Comparison of ENCODE assay signal across 7 mouse cellular contexts in genomic region chr3:95856115-95856514, GRCm38 (mm10). TPM values are rescaled to one million over a fixed set of nuclear protein-coding genes. Genes with fewer than 3 reads are reported as not detected.
DNase-seq lines count a peak whose midpoint lies in the region; ATAC-seq lines count a peak whose summit lies in the region.

No protein-coding gene starts in this region.

- H3K9me3 ChIP-seq in limb, embryonic 15.5 days, result no peaks in the 10 kb centered on the region
- no peaks in the 10 kb centered on the region for H3K9me3 ChIP-seq in stomach, embryonic 16.5 days (replicated peaks; ENCODE audit: control insufficient read depth, low read length)

- intact Hi-C loops in left cerebral cortex, postnatal 14 days (cut with DNase I), result no loop called here

- 20% methylated on average over 7 of the region's 7 CpGs for WGBS in limb, embryonic 15.5 days
- WGBS in stomach, embryonic 16.5 days, result 22% methylated on average over 7 of the region's 7 CpGs

- H3K4me2 ChIP-seq in limb, embryonic 15.5 days, result peak overlapping the region; percentile 55
- H3K4me2 ChIP-seq in stomach, embryonic 16.5 days (ENCODE audit: low read depth, low read length), result peak overlapping the region; percentile 72

- peaks cover 20% of the 10 kb centered on the region for H3K36me3 ChIP-seq in limb, embryonic 15.5 days
- H3K36me3 ChIP-seq in stomach, embryonic 16.5 days (ENCODE audit: control insufficient read depth, insufficient read depth, low read length), result peaks cover 8% of the 10 kb centered on the region

- H3K27ac ChIP-seq in limb, embryonic 15.5 days, result peak overlapping the region; percentile 85
- peak overlapping the region; percentile 66 for H3K27ac ChIP-seq in stomach, embryonic 16.5 days (ENCODE audit: low read length)

- H3K27me3 ChIP-seq in limb, embryonic 15.5 days, result no peaks in the 10 kb centered on the region
- H3K27me3 ChIP-seq in stomach, embryonic 16.5 days (ENCODE audit: control insufficient read depth, insufficient read depth, low read length), result no peaks in the 10 kb centered on the region

- ATAC-seq in limb, embryonic 15.5 days (ENCODE audit: insufficient number of reproducible peaks, low FRiP score, low TSS enrichment, low read depth), result no peak
- no peak for ATAC-seq in stomach, embryonic 16.5 days (ENCODE audit: insufficient read depth, low FRiP score)

- no peaks in the 10 kb centered on the region for H3K4me1 ChIP-seq in limb, embryonic 15.5 days
- peaks cover 3% of the 10 kb centered on the region; the same call in 1 of the 2 replicates for H3K4me1 ChIP-seq in stomach, embryonic 16.5 days (ENCODE audit: control insufficient read depth, insufficient read depth, low read length)

- DNase-seq in retina, postnatal 7 days (ENCODE audit: low read depth, low spot score), result peak; percentile 11
- DNase-seq in retina, embryonic 14.5 days (ENCODE audit: low spot score), result no peak
- DNase-seq in fibroblast of lung, adult 2 months (ENCODE audit: low read depth), result peak; percentile 4
- DNase-seq in left cerebral cortex, postnatal 14 days (ENCODE audit: low spot score in 2 of 2), result no peak
- no peak for DNase-seq in layer of hippocampus, postnatal 10 days (ENCODE audit: low spot score in 2 of 2)

- H3K9ac ChIP-seq in limb, embryonic 15.5 days, result peak overlapping the region; percentile 89
- H3K9ac ChIP-seq in stomach, embryonic 16.5 days (ENCODE audit: low read length), result peak overlapping the region; percentile 92

- H3K4me3 ChIP-seq in limb, embryonic 15.5 days, result peak overlapping the region; percentile 86
- H3K4me3 ChIP-seq in stomach, embryonic 16.5 days (replicated peaks; ENCODE audit: low read length), result peak overlapping the region; percentile 91

RNA-seq across cellular contexts. Expression of gene Prpf3, which starts 0.4 kb away (rescaled TPM):
- 41.2 and 46.1 TPM in 2 replicates for polyA plus RNA-seq in limb, embryonic 15.5 days (2015; fragmentation: Nextera tagmentation; extraction: Ambion mirVana)
- polyA plus RNA-seq in stomach, embryonic 16.5 days (2015; fragmentation: Nextera tagmentation; extraction: Ambion mirVana), result 41.1 and 44.8 TPM in 2 replicates
- total RNA-seq in left cerebral cortex, postnatal 14 days (2021), result 10 to 100 TPM; 26.3 to 33.9 TPM
- total RNA-seq in layer of hippocampus, postnatal 10 days (2021), result 10 to 100 TPM; 26.0 to 26.4 TPM

RNA-seq across cellular contexts. Expression of gene Mrps21, which starts 15.2 kb away (rescaled TPM):
- polyA plus RNA-seq in limb, embryonic 15.5 days (2015; fragmentation: Nextera tagmentation; extraction: Ambion mirVana), result 267 and 300 TPM in 2 replicates
- polyA plus RNA-seq in stomach, embryonic 16.5 days (2015; fragmentation: Nextera tagmentation; extraction: Ambion mirVana), result 290 and 321 TPM in 2 replicates
- total RNA-seq in left cerebral cortex, postnatal 14 days (2021), result 100 to 1,000 TPM; 152 to 157 TPM
- total RNA-seq in layer of hippocampus, postnatal 10 days (2021), result 100 to 1,000 TPM; 147 to 175 TPM

RNA-seq across cellular contexts. Expression of gene Ciart, which starts 25.9 kb away (rescaled TPM):
- polyA plus RNA-seq in limb, embryonic 15.5 days (2015; fragmentation: Nextera tagmentation; extraction: Ambion mirVana), result 11.9 and 13.6 TPM in 2 replicates
- 3.8 and 5.2 TPM in 2 replicates for polyA plus RNA-seq in stomach, embryonic 16.5 days (2015; fragmentation: Nextera tagmentation; extraction: Ambion mirVana)
- total RNA-seq in left cerebral cortex, postnatal 14 days (2021), result 10 to 100 TPM; 17.0 to 20.9 TPM
- total RNA-seq in layer of hippocampus, postnatal 10 days (2021), result 1 to 10 TPM; 6.5 to 8.9 TPM

RNA-seq across cellular contexts. Expression of gene BC028528, which starts 35.7 kb away (rescaled TPM):
- polyA plus RNA-seq in limb, embryonic 15.5 days (2015; fragmentation: Nextera tagmentation; extraction: Ambion mirVana), result 24.9 and 26.4 TPM in 2 replicates
- 28.8 and 30.0 TPM in 2 replicates for polyA plus RNA-seq in stomach, embryonic 16.5 days (2015; fragmentation: Nextera tagmentation; extraction: Ambion mirVana)
- 10 to 100 TPM; 10.4 to 12.7 TPM for total RNA-seq in left cerebral cortex, postnatal 14 days (2021)
- total RNA-seq in layer of hippocampus, postnatal 10 days (2021), result 10 to 100 TPM in 1 of 2 experiments, 1 to 10 TPM in 1; 9.4 to 10.2 TPM

RNA-seq across cellular contexts. Expression of gene Rprd2, which starts 37.5 kb away (rescaled TPM):
- polyA plus RNA-seq in limb, embryonic 15.5 days (2015; fragmentation: Nextera tagmentation; extraction: Ambion mirVana), result 19.3 and 19.6 TPM in 2 replicates
- polyA plus RNA-seq in stomach, embryonic 16.5 days (2015; fragmentation: Nextera tagmentation; extraction: Ambion mirVana), result 18.8 and 20.3 TPM in 2 replicates
- 10 to 100 TPM; 61.3 to 61.8 TPM for total RNA-seq in left cerebral cortex, postnatal 14 days (2021)
- 10 to 100 TPM; 57.2 to 63.9 TPM for total RNA-seq in layer of hippocampus, postnatal 10 days (2021)

Comparison
In these comparisons a context has a peak if more than half of its experiments do, and no peak if none do; other contexts are left out.
1. DNase-seq: peak in retina, postnatal 7 days (single experiment) and fibroblast of lung, adult 2 months (single experiment); none in retina, embryonic 14.5 days (single experiment), left cerebral cortex, postnatal 14 days (0 of 2) and layer of hippocampus, postnatal 10 days (0 of 2).